Mouse (Mus musculus) mammary gland, adult 2 months (tissue): Measurements from ENCODE around the gene Mpc2. TPM values are rescaled to one million over a fixed set of nuclear protein-coding genes. Genes with fewer than 3 reads are reported as not detected.

ENCODE experiments used
- polyA plus RNA-seq: library from polyadenylated mRNA; depleted of rRNA; stranded (reverse); fragments of >200 nt; gene quantifications from 2 replicates; pipeline ENCODE4 v1.2.3, GENCODE M21; 2012; ENCODE audit warnings: low replicate concordance; rRNA removed

The Mpc2 gene
- 161 and 352 TPM in 2 replicates for polyA plus RNA-seq

DNA sequence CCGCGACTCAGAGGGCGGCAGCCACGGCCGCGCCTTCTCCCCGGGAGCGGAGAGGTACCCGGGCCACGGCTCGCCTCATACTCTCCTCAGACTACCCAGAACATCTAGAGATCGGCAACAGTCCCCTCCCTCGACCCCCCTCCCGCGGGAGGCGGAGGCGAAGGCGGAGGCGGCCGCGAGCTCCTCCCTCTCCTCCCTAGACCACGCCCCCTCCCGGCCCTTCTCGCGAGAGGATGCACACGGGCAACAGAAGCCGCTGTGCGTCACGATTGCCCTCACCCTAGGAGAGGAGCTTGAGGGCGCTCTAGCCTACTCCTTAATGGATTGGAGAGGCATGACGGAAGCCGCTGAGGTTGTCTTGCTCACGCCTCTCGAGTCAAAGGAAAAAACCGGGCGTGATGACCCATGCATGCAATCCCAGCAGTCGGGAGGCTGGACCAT is at the start of gene Mpc2, which contains the start of gene Dcaf6:
TSS of gene Mpc2 (plus strand) at position 278 of the 441 bp plus-strand sequence.
TSS of gene Dcaf6 (minus strand) at position 116 of the 441 bp plus-strand sequence.

DNA sequence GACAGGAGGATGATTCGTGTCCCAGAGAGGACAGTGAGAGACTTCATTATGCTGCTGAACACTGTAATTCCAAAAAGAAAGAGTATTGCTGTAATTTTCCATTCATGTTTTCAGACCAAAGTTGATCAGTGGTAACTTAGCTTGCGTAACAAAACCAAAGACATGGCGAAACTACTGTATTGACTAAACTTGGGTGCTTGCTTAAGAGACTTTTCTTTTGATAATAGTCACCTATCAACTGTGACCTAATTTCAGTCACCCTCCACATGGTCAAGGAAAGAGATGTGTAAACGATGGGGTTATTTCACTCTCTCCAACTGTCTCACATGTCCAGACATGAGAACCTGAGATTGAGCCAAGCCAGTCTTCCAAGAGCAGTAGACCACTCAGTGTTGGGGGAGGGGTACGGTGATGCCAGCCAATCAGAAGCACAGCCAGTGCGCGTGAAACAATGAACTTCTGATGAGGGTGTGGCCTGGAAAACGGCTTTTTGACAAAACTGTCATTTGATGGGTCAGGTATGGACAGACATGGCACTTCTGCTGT is 24.3 kb downstream of the Mpc2 start, which contains the start of gene Adcy10:
TSS of gene Adcy10 (plus strand) at position 496 of the 546 bp plus-strand sequence.

Other genes with a start within 250 kb of the Mpc2 start
- gene Tiprl, start 223.6 kb upstream of the Mpc2 start, polyA plus RNA-seq = 21.0 and 22.6 TPM in 2 replicates
- gene Gpr161, start 164.8 kb upstream of the Mpc2 start, polyA plus RNA-seq = 3.3 and 4.5 TPM in 2 replicates
- 17.1 and 50.5 TPM in 2 replicates for gene Dcaf6, start 162 bp upstream of the Mpc2 start, polyA plus RNA-seq
- gene Adcy10, start 24.5 kb downstream of the Mpc2 start, polyA plus RNA-seq = 1.0 and 1.8 TPM in 2 replicates
- 18.5 and 36.9 TPM in 2 replicates for gene Mpzl1, start 173.9 kb downstream of the Mpc2 start, polyA plus RNA-seq
- 41.2 and 48.5 TPM in 2 replicates for gene Rcsd1, start 249.1 kb downstream of the Mpc2 start, polyA plus RNA-seq